Mouse (Mus musculus) liver, postnatal 0 days (tissue): ENCODE measurements around the gene Vmn1r55. TPM values are rescaled to one million over a fixed set of nuclear protein-coding genes. Genes with fewer than 3 reads are reported as not detected.

Experiments used
- microRNA-seq: library from miRNA; unstranded; fragments of <30 nt; microRNA quantifications from one replicate; pipeline ENCODE4, GENCODE M21; 2016
- polyA plus RNA-seq: library from polyadenylated mRNA; unstranded; fragments of >200 nt; fragmentation: Nextera tagmentation; extraction: Ambion mirVana; gene quantifications from 2 replicates; pipeline ENCODE4 v1.2.1, GENCODE M21; 2015

Gene Vmn1r55
- polyA plus RNA-seq, 1 experiment from 2014 or later, result not detected

Small RNA genes within 50 kb of the gene (microRNA-seq; reads per million reads assigned to microRNA genes)
- gene Gm26217, result not detected

Other genes starting within 250 kb of the Vmn1r55 start
- not detected in 2 replicates for gene Gm36210, start 243.2 kb downstream of the Vmn1r55 start, polyA plus RNA-seq
- 0.90 and 1.0 TPM in 2 replicates for gene Zfp628, start 234.5 kb downstream of the Vmn1r55 start, polyA plus RNA-seq
- 0.09 and 0.20 TPM in 2 replicates for gene Nat14, start 227.6 kb downstream of the Vmn1r55 start, polyA plus RNA-seq
- 0.06 TPM in 2 replicates for gene Ssc5d, start 223.9 kb downstream of the Vmn1r55 start, polyA plus RNA-seq
- 0.09 TPM in 1 of 2 replicates, not detected in the other for gene Sbk2, start 185.3 kb downstream of the Vmn1r55 start, polyA plus RNA-seq
- gene Sbk3, start 178.5 kb downstream of the Vmn1r55 start, polyA plus RNA-seq, result not detected in 2 replicates
- gene Zfp579, start 153.5 kb downstream of the Vmn1r55 start, polyA plus RNA-seq, result 3.2 and 4.0 TPM in 2 replicates
- gene Zfp524, start 135.3 kb downstream of the Vmn1r55 start, polyA plus RNA-seq, result 9.1 and 10.4 TPM in 2 replicates
- gene Fiz1, start 135.0 kb downstream of the Vmn1r55 start, polyA plus RNA-seq, result 9.6 and 10.1 TPM in 2 replicates
- 1.8 and 2.1 TPM in 2 replicates for gene Gm44973, start 134.2 kb downstream of the Vmn1r55 start, polyA plus RNA-seq
- 1.2 and 1.3 TPM in 2 replicates for gene Zfp865, start 129.3 kb downstream of the Vmn1r55 start, polyA plus RNA-seq
- 0.12 TPM in 1 of 2 replicates, not detected in the other for gene Ccdc106, start 129.1 kb downstream of the Vmn1r55 start, polyA plus RNA-seq
- gene 4632433K11Rik, start 115.6 kb downstream of the Vmn1r55 start, polyA plus RNA-seq, result not detected in 2 replicates
- 1.9 and 2.4 TPM in 2 replicates for gene Zfp784, start 111.2 kb downstream of the Vmn1r55 start, polyA plus RNA-seq
- 3.2 and 4.4 TPM in 2 replicates for gene Zfp580, start 98.1 kb downstream of the Vmn1r55 start, polyA plus RNA-seq
- 34.7 and 36.8 TPM in 2 replicates for gene U2af2, start 87.5 kb downstream of the Vmn1r55 start, polyA plus RNA-seq
- gene Epn1, start 69.4 kb downstream of the Vmn1r55 start, polyA plus RNA-seq, result 34.7 and 38.0 TPM in 2 replicates
- not detected in 2 replicates for gene Rfpl4, start 32.7 kb downstream of the Vmn1r55 start, polyA plus RNA-seq
- gene Rasl2-9, start 23.7 kb downstream of the Vmn1r55 start, polyA plus RNA-seq, result 0.42 and 0.78 TPM in 2 replicates
- gene Vmn1r56, start 47.1 kb upstream of the Vmn1r55 start, polyA plus RNA-seq, result not detected in 2 replicates
- not detected in 2 replicates for gene Vmn1r57, start 68.8 kb upstream of the Vmn1r55 start, polyA plus RNA-seq
- gene Gm5065, start 200.9 kb upstream of the Vmn1r55 start, polyA plus RNA-seq, result not detected in 2 replicates
- not detected in 2 replicates for gene Nlrp2, start 201.4 kb upstream of the Vmn1r55 start, polyA plus RNA-seq